Mouse (Mus musculus) thymus, postnatal 0 days (tissue): ENCODE data around the gene Ccr10. TPM values are rescaled to one million over a fixed set of nuclear protein-coding genes. Genes with fewer than 3 reads are reported as not detected.
"Not testable (repeated sequence)": the region's sequence is repeated elsewhere in the genome, so short reads cannot be mapped to it uniquely, and the experiment has no call there.

Experiments
- DNase-seq: peaks from one replicate; pipeline ENCODE4 v3.0.0-alpha.2; 2015; ENCODE audit warnings: low spot score
- microRNA-seq: library from miRNA; unstranded; fragments of <30 nt; microRNA quantifications from one replicate; pipeline ENCODE4, GENCODE M21; 2016; ENCODE audit warnings: borderline number of aligned reads
- polyA plus RNA-seq: library from polyadenylated mRNA; unstranded; fragments of >200 nt; fragmentation: Nextera tagmentation; extraction: Ambion mirVana; gene quantifications from 2 replicates; pipeline ENCODE4 v1.2.1, GENCODE M21; 2015

Gene Ccr10
- polyA plus RNA-seq, 1 experiment from 2014 or later, result 1.8 TPM

GRCm38 (mm10) chr11:101125008-101125407, 50.2 kb downstream of the Ccr10 start:
- DNase-seq, result not testable (repeated sequence)

GRCm38 (mm10) chr11:101124494-101124893, 50.7 kb downstream of the Ccr10 start:
- DNase-seq, result not testable (repeated sequence)

Small RNA genes within 50 kb of the gene (microRNA-seq; reads per million reads assigned to microRNA genes)
- not detected for gene Gm27626

Other genes starting within 250 kb of the Ccr10 start
- gene Stat3, start 235.9 kb downstream of the Ccr10 start, polyA plus RNA-seq, result 79.7 and 84.2 TPM in 2 replicates
- 61.0 and 64.2 TPM in 2 replicates for gene Cavin1, start 204.6 kb downstream of the Ccr10 start, polyA plus RNA-seq
- gene Atp6v0a1, start 166.0 kb downstream of the Ccr10 start, polyA plus RNA-seq, result 17.6 and 19.1 TPM in 2 replicates
- 10.5 and 11.5 TPM in 2 replicates for gene Naglu, start 105.4 kb downstream of the Ccr10 start, polyA plus RNA-seq
- gene Hsd17b1, start 97.0 kb downstream of the Ccr10 start, polyA plus RNA-seq, result 0.10 and 0.13 TPM in 2 replicates
- gene Coasy, start 92.9 kb downstream of the Ccr10 start, polyA plus RNA-seq, result 37.3 and 40.5 TPM in 2 replicates
- gene Mlx, start 88.2 kb downstream of the Ccr10 start, polyA plus RNA-seq, result 79.8 and 80.8 TPM in 2 replicates
- 34.6 and 39.0 TPM in 2 replicates for gene Psmc3ip, start 80.0 kb downstream of the Ccr10 start, polyA plus RNA-seq
- 20.9 and 22.2 TPM in 2 replicates for gene Retreg3, start 55.5 kb downstream of the Ccr10 start, polyA plus RNA-seq
- 73.0 and 80.2 TPM in 2 replicates for gene Tubg1, start 55.5 kb downstream of the Ccr10 start, polyA plus RNA-seq
- gene Tubg2, start 19.5 kb downstream of the Ccr10 start, polyA plus RNA-seq, result 1.5 and 1.6 TPM in 2 replicates
- gene Cntnap1, start 4.9 kb downstream of the Ccr10 start, polyA plus RNA-seq, result 0.32 and 0.53 TPM in 2 replicates
- 2.4 and 2.8 TPM in 2 replicates for gene Plekhh3, start 4.1 kb downstream of the Ccr10 start, polyA plus RNA-seq
- gene Ezh1, start 51.0 kb upstream of the Ccr10 start, polyA plus RNA-seq, result 13.7 and 13.8 TPM in 2 replicates
- gene Ramp2, start 70.6 kb upstream of the Ccr10 start, polyA plus RNA-seq, result 29.6 and 30.8 TPM in 2 replicates
- gene Vps25, start 78.3 kb upstream of the Ccr10 start, polyA plus RNA-seq, result 132 and 149 TPM in 2 replicates
- 1.4 and 2.1 TPM in 2 replicates for gene Wnk4, start 85.1 kb upstream of the Ccr10 start, polyA plus RNA-seq
- gene Cntd1, start 103.6 kb upstream of the Ccr10 start, polyA plus RNA-seq, result 1.3 and 1.9 TPM in 2 replicates
- 164 and 179 TPM in 2 replicates for gene Coa3, start 103.7 kb upstream of the Ccr10 start, polyA plus RNA-seq
- gene Becn1, start 126.8 kb upstream of the Ccr10 start, polyA plus RNA-seq, result 182 and 191 TPM in 2 replicates
- gene Psme3, start 140.8 kb upstream of the Ccr10 start, polyA plus RNA-seq, result 123 and 135 TPM in 2 replicates
- 0.76 and 1.0 TPM in 2 replicates for gene Aoc2, start 149.6 kb upstream of the Ccr10 start, polyA plus RNA-seq
- gene Aoc3, start 155.2 kb upstream of the Ccr10 start, polyA plus RNA-seq, result 0.69 and 0.78 TPM in 2 replicates
- gene G6pc, start 192.1 kb upstream of the Ccr10 start, polyA plus RNA-seq, result 0.07 and 0.17 TPM in 2 replicates
- 67.6 and 70.6 TPM in 2 replicates for gene Aarsd1, start 242.2 kb upstream of the Ccr10 start, polyA plus RNA-seq
- gene Gm27029, start 249.4 kb upstream of the Ccr10 start, polyA plus RNA-seq, result 1.5 and 2.2 TPM in 2 replicates
- gene Rundc1, start 249.6 kb upstream of the Ccr10 start, polyA plus RNA-seq, result 13.2 and 16.1 TPM in 2 replicates
- 1.8 TPM in 2 replicates for gene Ptges3l, start 249.9 kb upstream of the Ccr10 start, polyA plus RNA-seq